Mouse (Mus musculus): ENCODE data around the gene Epb41.

The Epb41 gene

DNA sequence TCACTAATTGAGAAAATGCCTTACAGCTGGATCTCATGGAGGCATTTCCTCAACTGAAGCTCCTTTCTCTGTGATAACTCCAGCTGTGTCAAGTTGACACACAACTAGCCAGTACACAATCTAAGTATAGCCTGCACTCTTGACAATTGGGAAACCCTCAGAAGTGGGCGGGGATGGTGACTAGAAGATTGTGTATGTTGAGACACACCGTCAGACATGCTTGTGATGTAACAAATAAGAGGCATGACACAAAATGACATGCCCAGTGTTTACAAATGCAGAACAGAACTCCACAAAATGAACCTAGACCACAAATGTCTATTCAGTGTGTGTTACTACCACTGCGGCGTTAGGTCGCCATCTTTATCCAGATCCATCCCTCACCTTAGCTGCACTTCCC, 178.0 kb downstream of the Epb41 start:
- no peak for DNase-seq (ENCODE audit: low read depth)

DNA sequence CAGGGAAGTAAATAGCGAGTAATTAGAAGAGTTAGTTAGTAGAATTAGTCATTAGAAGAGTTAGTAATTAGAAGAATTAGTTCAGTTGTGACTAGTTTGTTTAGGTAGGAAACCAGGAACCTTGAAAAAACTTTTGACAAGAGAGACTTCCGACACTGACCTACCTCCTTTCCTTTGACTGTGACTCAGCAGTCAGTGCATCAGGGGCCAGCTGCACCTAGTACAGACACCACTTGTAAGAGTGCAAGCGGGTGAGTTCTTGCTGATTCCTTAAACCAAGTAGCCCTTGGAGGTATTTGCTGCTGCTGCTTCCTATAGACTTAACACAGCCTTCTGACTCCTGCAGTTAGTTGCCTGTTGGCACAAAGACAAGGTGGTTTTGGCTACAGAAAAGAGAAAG, 184.4 kb downstream of the Epb41 start:
- DNase-seq (ENCODE audit: low read depth): no peak

DNA sequence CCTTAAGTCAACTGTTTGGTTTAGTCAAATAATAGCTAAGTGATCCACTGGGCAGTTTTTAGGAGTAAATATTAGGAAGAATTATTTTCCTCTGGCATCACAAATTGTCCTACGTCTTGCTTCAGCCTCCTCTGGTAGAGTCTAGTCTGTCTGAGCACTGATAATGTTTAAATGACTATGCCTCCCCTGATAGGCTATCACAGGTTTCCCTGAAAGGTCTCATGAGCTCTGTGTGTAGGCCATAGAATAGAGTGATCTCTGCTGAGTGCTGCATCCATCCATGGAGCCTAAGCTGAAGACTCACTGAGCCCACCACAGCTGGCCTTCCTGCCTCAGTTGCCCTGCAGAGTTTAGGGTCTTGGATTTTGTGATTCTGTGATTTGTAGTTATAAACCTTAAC, 186.6 kb downstream of the Epb41 start:
- DNase-seq (ENCODE audit: low read depth): no peak

DNA sequence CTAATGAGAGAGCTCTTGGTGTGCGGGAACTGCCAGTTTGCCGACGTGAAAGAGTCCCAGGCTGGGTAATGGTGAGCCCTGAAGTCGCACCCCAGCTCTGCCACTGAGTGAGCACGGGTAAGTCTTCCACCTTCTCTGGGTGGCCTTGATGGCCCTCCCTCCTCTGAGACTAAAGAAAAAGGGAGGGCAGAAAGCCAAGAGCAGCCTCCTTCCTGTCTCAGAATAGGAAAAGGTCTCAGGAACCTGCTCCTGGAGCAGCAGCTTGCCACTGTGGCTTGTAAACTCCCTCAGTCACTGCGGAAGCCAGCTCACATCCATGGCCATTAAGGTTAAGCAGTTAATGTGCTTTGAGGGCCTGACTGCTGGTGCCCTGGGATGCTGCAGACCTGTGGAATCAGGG, 189.7 kb downstream of the Epb41 start:
- no peak for DNase-seq (ENCODE audit: low read depth)

DNA sequence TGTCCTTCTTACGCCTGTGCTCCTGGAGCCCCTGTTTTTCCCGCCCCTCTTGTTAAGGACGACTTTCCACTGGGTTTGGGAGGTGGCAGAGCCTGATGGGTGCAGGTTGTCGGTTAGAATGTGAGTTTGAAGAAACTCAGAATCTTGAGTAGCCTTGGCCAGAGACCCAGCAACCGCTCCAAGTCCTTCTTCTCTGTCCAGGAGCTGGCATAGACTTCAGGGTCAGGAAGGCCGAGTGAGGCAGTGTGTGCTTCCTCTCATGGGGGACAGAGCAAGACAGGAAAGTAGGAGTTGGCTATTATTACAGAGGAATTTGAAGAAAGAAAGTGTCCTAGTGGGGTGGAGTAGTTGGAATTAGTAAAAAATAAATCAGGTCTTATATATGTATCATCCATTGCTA, 191.6 kb downstream of the Epb41 start:
- DNase-seq (ENCODE audit: low read depth): no peak

DNA sequence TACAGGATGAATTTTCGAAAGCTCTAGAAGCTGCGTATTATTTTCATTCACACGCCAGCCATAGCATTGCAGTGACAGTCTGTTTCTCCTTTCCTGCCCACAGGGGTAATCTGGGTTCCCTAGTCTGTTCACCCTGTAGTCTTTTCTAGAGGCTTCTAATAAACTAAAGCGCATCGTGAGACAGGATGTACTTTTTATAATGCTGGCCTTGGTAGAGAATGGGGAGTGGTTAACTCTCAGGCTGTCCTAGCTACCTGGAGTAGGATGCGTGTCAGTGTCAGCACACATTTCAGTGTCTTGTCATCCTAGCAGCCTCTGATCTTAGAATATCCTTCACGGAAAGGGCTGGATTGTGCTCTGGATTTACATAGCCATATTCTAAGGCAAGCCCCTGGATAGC, 193.8 kb downstream of the Epb41 start:
- no peak for DNase-seq (ENCODE audit: low read depth)

DNA sequence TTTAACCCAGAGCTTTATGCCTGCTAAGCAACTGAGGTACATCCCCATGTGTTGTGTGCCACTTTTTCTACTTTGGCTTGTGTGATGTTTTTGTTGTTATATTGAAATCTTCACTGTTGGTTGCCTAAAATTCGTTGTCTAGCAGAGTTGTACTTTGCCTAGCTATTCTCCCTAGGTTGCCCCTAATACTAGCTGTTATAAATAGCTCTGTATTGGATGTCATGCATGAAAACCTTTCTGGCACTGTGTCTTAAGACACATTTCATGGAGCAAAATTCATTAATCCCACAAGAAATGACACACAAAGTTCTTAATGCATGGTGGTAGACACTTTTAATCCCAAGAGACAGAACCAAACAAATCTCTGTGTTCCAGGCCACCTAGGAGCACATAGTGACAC, 195.4 kb downstream of the Epb41 start:
- no peak for DNase-seq (ENCODE audit: low read depth)

DNA sequence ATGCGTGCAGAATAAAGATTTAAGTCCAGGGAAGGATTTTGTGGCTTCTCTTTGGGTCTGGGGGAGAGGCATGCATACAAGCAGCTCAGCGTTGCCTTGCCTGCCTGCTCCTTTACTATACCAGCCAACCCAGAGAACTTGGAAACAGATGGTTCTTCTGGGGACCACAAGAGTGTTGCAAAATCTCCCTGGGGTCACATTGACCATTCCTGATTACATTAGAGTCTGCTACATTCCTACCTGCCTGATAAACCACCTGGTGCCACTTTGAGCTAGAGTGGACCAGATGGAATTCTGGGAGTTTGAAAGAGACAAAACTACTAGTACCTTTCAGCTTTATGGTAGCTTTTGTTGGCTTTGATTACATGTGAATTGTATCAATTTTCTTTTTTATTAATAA, 198.3 kb downstream of the Epb41 start:
- DNase-seq (ENCODE audit: low read depth): no peak

DNA sequence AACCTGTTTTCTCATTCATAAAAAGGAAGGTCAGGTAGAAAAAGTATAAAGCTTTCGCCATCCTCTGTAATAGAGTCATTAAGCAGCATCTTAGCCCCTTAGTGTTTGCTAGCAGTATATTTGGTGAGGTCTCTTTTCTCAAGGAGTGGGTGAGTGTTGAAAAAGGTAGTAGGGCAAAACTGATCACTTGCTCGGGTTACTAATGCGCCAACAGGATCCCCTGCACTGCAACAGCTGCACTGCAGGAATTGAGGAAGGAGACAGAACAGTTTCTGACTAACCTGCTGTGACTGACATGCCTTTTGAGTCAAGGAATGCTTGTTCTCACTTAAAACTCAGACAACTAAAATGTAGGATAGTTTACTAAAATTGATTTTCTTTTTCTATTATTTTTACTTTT, 199.9 kb downstream of the Epb41 start:
- DNase-seq (ENCODE audit: low read depth): no peak

DNA sequence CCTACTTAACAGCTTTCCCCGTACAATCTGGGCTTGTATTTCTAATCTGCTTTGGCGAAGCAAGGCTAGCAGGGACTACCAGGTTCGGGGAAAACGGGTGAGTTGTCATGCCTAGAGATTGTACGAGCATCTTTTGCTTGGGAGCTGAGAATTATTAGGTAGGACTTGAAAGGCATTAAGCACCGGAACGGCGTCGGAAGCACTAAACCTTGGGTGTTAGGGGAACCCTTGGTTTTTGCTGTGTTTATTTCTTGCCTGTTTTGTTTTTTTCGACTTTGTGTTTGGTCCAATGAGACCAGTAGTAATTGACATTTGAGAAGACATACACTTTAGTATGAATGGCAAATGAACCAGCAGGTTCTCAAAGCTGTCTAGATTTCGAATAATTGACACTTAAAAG, 200.6 kb downstream of the Epb41 start:
- no peak for DNase-seq (ENCODE audit: low read depth)

DNA sequence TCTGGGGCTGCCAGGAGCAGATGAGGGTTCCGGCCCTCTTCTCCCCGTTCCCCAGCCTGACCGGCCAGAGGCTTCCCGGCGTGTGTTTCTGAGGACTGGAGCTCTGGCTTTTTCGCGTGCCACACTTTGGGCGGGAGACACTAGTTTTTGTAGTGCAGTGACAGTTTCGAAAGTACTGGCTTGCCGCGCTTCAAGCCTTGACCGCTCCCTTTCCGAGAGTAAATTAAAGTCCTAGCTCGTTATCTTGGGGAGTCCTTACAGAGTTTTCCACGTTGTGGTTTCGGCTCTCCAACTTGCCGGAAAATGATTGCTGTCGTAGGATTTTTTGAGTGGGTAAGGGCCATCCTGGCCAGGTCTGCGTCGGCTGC, 201.0 kb downstream of the Epb41 start:
- no peak for DNase-seq (ENCODE audit: low read depth)
